Mouse (Mus musculus) liver, embryonic 14.5 days (tissue): ENCODE results near the gene Ube2h. TPM values are rescaled to one million over a fixed set of nuclear protein-coding genes. Genes with fewer than 3 reads are reported as not detected.

Source experiments
- ATAC-seq: fragments of 200-750 bp; cut with Nextera tagmentation; 2 replicates; pipeline ENCODE4 v1.8.0; 2017; ENCODE audit warnings: moderate number of reproducible peaks, mild to moderate bottlenecking, moderate library complexity; ENCODE audit not compliant: insufficient read depth
- DNase-seq, 3 experiments: peaks; one replicate each; pipeline ENCODE4 v3.0.0-alpha.2; 2012 to 2013; ENCODE audit warnings: low read depth in 3 of 3, low spot score in 3 of 3
- H3K27ac ChIP-seq: fragments of 300-500 bp; sonication (generic); 2 replicates; pipeline ENCODE4 v1.5.1; 2014; ENCODE audit warnings: moderate library complexity, mild to moderate bottlenecking, control low read depth, inconsistent platforms
- H3K27me3 ChIP-seq: fragments of 300-500 bp; sonication (generic); 2 replicates; pipeline ENCODE4 v1.6.1; 2014; ENCODE audit warnings: mild to moderate bottlenecking, low read length, moderate library complexity; ENCODE audit not compliant: control insufficient read depth, insufficient read depth
- H3K36me3 ChIP-seq: fragments of 300-500 bp; sonication (generic); replicated peaks from 2 replicates; pipeline ENCODE4 v1.6.1; 2014; ENCODE audit warnings: low read depth; ENCODE audit not compliant: control insufficient read depth, insufficient read depth
- H3K4me1 ChIP-seq, 2 experiments: fragments of 200-500 bp in 1 of 2; fragments of 300-500 bp in 1 of 2; sonication (generic) in 1 of 2; replicated peaks; 2 replicates each; pipeline ENCODE4 v1.6.1; 2012 to 2014; ENCODE audit warnings: antibody characterized with exemption in 1 of 2, inconsistent platforms in 1 of 2, low read length in 1 of 2; ENCODE audit not compliant: control insufficient read depth in 2 of 2, insufficient read depth in 2 of 2
- H3K4me2 ChIP-seq: fragments of 300-500 bp; sonication (generic); 2 replicates; pipeline ENCODE4 v1.6.1; 2014; ENCODE audit warnings: low read depth, mild to moderate bottlenecking, control low read depth, moderate library complexity
- H3K4me3 ChIP-seq, 2 experiments: fragments of 200-500 bp in 1 of 2; fragments of 300-500 bp in 1 of 2; sonication (generic) in 1 of 2; 2 replicates each; pipeline ENCODE4 v1.5.1; 2012 to 2014; ENCODE audit warnings: low read depth in 2 of 2, low read length in 2 of 2, mild to moderate bottlenecking in 2 of 2, control low read depth in 1 of 2, inconsistent platforms in 1 of 2, moderate library complexity in 1 of 2; ENCODE audit not compliant: insufficient read depth in 1 of 2
- H3K9ac ChIP-seq: fragments of 300-500 bp; sonication (generic); replicated peaks from 2 replicates; pipeline ENCODE4 v1.6.1; 2014; ENCODE audit warnings: mild to moderate bottlenecking, control low read depth, moderate library complexity
- H3K9me3 ChIP-seq: fragments of 300-500 bp; sonication (generic); 2 replicates; pipeline ENCODE4 v1.6.1; 2016; ENCODE audit warnings: low read length, mixed read lengths; ENCODE audit not compliant: control insufficient read depth
- CTCF ChIP-seq: IDR thresholded peaks from 2 replicates; pipeline ENCODE4 v1.5.1; 2016; ENCODE audit warnings: antibody characterized with exemption, low read depth, control low read depth
- EP300 ChIP-seq: IDR thresholded peaks from 2 replicates; pipeline ENCODE4 v1.6.1; 2016; ENCODE audit warnings: antibody characterized with exemption, low read depth
- WGBS: fragments of 180-500 bp; shearing (Covaris S2); extraction: QIAGEN DNeasy Blood & Tissue Kit; methylation state at CpG from one replicate; pipeline ENCODE4 v1.1.7; 2014; ENCODE audit not compliant: insufficient replicate concordance; 5-methylcytosine and 5-hydroxymethylcytosine counted together
- polyA plus RNA-seq, 2 experiments: library from polyadenylated mRNA; depleted of rRNA in 1 of 2; stranded (reverse) in 1 of 2; unstranded in 1 of 2; fragments of >200 nt; fragmentation: Nextera tagmentation in 1 of 2; extraction: Ambion mirVana in 1 of 2; gene quantifications; 2 replicates each; pipeline versions ENCODE4 v1.2.1 to v1.2.3; 2012 to 2014

Ube2h gene
- polyA plus RNA-seq, 2 experiments = 18.7 to 27.4 TPM

- WGBS = 66% methylated on average over 20 of the region's 20 CpGs
- DNase-seq (no peak), ATAC-seq (no peak)
- no peaks in the 10 kb centered on the region for H3K27me3 ChIP-seq
- no peak overlapping the region for H3K27ac ChIP-seq
- no peak for TF ChIP-seq EP300
- no peak for TF ChIP-seq CTCF
- H3K9ac ChIP-seq = no peak overlapping the region
- H3K9me3 ChIP-seq = no peaks in the 10 kb centered on the region
- H3K4me1 ChIP-seq = peaks cover 0 to 4% of the 10 kb centered on the region in 2 experiments; a peak in 2 of 4 replicates
- H3K4me3 ChIP-seq = no peak overlapping the region
- H3K36me3 ChIP-seq = no peaks in the 10 kb centered on the region
- H3K4me2 ChIP-seq = no peak overlapping the region
Observed at GRCm38 (mm10) chr6:30204383-30205179, 99.8 kb downstream of the Ube2h start.

GRCm38 (mm10) chr6:30196143-30196542, 108.2 kb downstream of the Ube2h start:
- Histone ChIP-seq H3K9ac (no peak overlapping the region), H3K4me3 (no peak overlapping the region), H3K27me3 (no peaks in the 10 kb centered on the region; the same call in 1 of the 2 replicates), H3K9me3 (no peaks in the 10 kb centered on the region), H3K27ac (no peak overlapping the region), H3K4me2 (no peak overlapping the region), H3K4me1 (no peaks in the 10 kb centered on the region), H3K36me3 (no peaks in the 10 kb centered on the region)
- ATAC-seq (no peak), DNase-seq (no peak)
- TF ChIP-seq EP300 = no peak
- TF ChIP-seq CTCF = no peak
- 78% methylated on average over 8 of the region's 8 CpGs for WGBS

- TF ChIP-seq EP300 (no peak), CTCF (no peak)
- no peaks in the 10 kb centered on the region; the same call in 1 of the 2 replicates for H3K27me3 ChIP-seq
- H3K4me2 ChIP-seq = no peak overlapping the region
- DNase-seq (no peak), ATAC-seq (no peak)
- H3K9me3 ChIP-seq = no peaks in the 10 kb centered on the region
- H3K4me1 ChIP-seq = no peaks in the 10 kb centered on the region
- no peak overlapping the region for H3K4me3 ChIP-seq
- H3K9ac ChIP-seq = no peak overlapping the region
- 79% methylated on average over 11 of the region's 11 CpGs for WGBS
- no peaks in the 10 kb centered on the region for H3K36me3 ChIP-seq
- no peak overlapping the region for H3K27ac ChIP-seq
Observed at GRCm38 (mm10) chr6:30195656-30196055, 108.7 kb downstream of the Ube2h start.

GRCm38 (mm10) chr6:30183624-30184023, 120.7 kb downstream of the Ube2h start:
- ATAC-seq (no peak), DNase-seq (no peak)
- Histone ChIP-seq H3K27me3 (peaks cover 57% of the 10 kb centered on the region), H3K9me3 (no peaks in the 10 kb centered on the region), H3K36me3 (no peaks in the 10 kb centered on the region), H3K9ac (no peak overlapping the region), H3K27ac (no peak overlapping the region), H3K4me2 (no peak overlapping the region), H3K4me3 (no peak overlapping the region), H3K4me1 (no peaks in the 10 kb centered on the region)
- WGBS = 61% methylated on average over 4 of the region's 4 CpGs
- TF ChIP-seq EP300 (no peak), CTCF (no peak)

- no peak for TF ChIP-seq EP300
- TF ChIP-seq CTCF = no peak
- no peaks in the 10 kb centered on the region for H3K36me3 ChIP-seq
- 0 out of 4 replicates have a peak, but pooled peaks cover 0 to 2% of the 10 kb centered on the region in 2 experiments for H3K4me1 ChIP-seq
- no peak overlapping the region for H3K9ac ChIP-seq
- no peaks in the 10 kb centered on the region for H3K9me3 ChIP-seq
- H3K27ac ChIP-seq = no peak overlapping the region
- no peak overlapping the region for H3K4me3 ChIP-seq
- peaks cover 73% of the 10 kb centered on the region for H3K27me3 ChIP-seq
- WGBS = 47% methylated on average over 6 of the region's 6 CpGs
- ATAC-seq (no peak), DNase-seq (no peak)
- no peak overlapping the region for H3K4me2 ChIP-seq
Observed at GRCm38 (mm10) chr6:30182038-30182437, 122.3 kb downstream of the Ube2h start.
